Mouse (Mus musculus) urinary bladder, adult 2 months (tissue): ENCODE data around the gene Tmem266. TPM values are rescaled to one million over a fixed set of nuclear protein-coding genes. Genes with fewer than 3 reads are reported as not detected.

ENCODE experiments used
- DNase-seq: peaks from one replicate; pipeline ENCODE4 v3.0.0; 2022; ENCODE audit warnings: low spot score
- polyA plus RNA-seq: library from polyadenylated mRNA; depleted of rRNA; stranded (reverse); fragments of >200 nt; gene quantifications from 2 replicates; pipeline ENCODE4 v1.2.3, GENCODE M21; 2012

Gene Tmem266
- polyA plus RNA-seq, 1 experiment, result 0.40 TPM

DNA sequence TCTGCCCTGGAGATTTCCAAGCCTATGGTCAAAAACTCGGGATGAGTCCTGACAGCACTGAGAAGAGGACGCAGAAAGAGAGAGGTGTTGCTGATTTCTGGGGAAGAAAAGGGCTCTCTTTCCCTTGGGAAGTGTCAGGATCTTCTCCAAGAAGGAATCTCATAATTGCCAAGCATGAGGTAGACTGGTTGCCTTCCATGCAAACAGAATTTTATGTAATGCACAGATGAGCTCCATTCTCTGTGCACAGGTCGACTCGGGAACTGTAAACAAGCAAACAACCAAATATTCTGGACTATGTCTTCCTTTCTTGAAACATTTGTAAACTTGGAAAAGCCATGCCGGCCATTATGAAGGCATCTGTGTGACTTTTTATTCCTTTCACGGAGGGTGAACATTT lies 2.7 kb downstream of the Tmem266 start:
- DNase-seq, result no peak

DNA sequence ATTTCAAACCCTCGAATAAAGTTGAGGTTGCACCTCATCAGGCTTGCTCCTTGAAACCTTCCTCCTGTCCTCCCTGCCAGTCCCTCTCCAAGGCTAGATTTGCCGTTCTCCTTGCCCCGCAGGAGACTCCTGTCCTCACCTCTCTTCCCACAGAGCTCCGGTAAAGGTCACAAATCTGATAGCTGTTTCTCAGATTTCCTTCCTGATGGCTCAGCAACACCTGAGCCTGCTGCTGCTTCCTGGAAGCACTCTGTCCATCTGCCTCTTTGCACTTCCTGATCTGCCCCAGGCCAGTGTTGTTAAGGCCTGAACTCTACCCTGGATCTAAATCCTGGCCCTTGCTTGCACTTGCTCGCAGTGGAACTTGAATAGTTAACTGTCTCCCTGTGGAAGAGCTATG lies 5.8 kb downstream of the Tmem266 start:
- DNase-seq, result no peak

DNA sequence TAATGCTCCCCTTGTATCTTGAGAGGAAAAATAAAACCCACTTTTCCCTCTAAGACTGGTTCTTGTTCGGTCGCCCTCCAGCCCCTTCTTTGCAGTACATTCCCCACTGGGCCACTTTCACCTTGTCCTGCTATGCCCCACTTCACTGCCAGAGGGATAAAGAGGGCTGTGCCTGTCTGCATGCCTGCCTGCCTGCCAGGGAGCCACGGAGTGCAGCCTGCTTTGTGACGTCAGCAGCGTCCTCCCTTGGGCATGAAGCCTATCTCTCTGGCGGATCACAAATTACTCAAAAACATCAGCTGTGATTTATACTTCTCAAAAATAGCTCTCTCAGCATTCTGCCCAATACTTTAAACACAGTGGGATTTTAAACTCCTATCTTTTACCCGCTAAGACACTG lies 6.2 kb downstream of the Tmem266 start:
- peak; percentile 23 for DNase-seq

GRCm38 (mm10) chr9:55344165-55344564 lies 17.5 kb downstream of the Tmem266 start:
- DNase-seq, result no peak

DNA sequence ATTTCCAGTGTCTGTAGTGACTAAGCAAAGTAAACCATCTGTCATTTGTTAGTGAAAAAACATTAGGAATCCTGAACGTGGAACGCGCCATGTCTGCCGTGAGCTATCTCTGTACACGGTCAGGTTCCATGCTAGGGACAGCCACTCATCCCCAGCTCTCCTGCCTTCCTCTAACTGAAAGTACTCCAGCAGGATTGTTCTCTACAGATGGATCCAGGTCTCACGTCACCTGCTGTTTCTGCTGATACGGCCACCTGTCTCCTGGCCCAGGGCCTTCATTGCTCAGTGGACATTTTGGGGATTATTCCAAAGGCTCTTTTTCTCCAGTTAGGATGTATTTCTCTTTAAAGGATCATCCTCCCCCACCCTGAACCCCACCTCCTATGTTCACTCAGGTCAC lies 18.6 kb downstream of the Tmem266 start:
- DNase-seq, result no peak

- no peak for DNase-seq
Observed at GRCm38 (mm10) chr9:55348664-55349063, 22.0 kb downstream of the Tmem266 start.

DNA sequence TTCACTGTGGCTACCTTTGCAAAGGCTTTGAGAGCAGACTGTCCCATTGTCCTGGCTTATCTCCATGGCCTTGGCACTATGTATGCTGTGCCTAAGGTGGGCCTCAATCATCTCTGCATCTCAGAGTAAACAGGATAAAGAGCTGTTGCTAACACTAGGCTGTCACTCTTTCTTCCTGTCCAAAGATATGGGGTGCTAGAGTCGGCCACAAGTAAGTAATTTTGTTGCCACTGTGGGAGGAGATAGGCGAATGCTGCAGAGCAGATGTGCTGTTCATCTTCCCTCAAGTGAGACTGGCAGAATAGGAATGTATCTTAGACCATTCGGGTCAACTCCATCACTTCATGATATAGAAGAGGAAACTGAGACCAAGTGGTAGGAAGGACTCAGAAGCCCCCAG lies 28.0 kb downstream of the Tmem266 start:
- DNase-seq, result no peak

DNA sequence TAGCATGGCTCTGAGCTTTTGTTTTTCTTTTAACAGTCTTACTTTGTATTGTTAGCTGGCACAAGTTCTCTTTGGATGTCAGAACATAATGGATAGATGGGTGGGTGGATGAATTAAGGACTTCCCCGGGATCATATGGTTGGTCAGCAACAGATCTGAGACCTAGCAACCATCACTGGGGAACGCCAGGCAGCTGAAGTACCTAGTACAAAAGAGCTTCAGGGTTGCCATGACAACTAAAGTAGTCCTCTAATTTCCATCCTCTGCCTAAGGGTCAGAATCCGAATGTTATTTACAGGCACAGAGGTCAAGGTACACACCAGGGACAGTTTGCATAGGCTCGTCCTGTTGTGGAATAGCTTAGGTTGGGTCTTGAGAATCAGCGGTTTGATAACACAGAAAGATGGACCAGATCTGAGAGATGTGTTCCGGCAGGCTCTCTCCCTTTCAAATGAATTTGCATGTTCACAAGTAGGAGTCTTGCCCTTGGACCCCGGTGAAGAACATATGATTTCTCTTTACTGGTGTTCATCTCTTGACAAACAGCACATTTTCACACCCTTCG lies 28.6 kb downstream of the Tmem266 start:
- DNase-seq, result no peak

DNA sequence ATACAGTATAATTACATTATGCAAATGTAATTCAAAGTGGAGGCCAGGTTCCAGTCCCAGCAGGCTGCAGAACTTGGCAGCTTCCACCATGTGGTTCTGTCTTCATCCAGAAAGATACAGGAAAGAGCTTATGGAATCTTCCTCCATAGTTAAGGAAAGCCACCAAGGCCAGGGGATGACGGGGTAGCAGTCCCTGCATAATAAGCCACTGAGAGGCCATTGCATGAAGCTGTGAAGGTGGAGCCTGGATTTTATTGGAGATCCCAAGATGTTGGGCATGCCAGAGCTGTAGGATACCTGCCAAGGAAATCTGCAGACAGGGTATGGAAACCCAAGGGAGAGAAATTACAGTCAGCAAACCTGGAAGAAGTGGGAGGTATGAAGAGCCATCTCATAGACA lies 30.5 kb downstream of the Tmem266 start:
- no peak for DNase-seq

- no peak for DNase-seq
Observed at GRCm38 (mm10) chr9:55360372-55360771, 33.7 kb downstream of the Tmem266 start.

GRCm38 (mm10) chr9:55360861-55361260 lies 34.1 kb downstream of the Tmem266 start:
- DNase-seq, result no peak

DNA sequence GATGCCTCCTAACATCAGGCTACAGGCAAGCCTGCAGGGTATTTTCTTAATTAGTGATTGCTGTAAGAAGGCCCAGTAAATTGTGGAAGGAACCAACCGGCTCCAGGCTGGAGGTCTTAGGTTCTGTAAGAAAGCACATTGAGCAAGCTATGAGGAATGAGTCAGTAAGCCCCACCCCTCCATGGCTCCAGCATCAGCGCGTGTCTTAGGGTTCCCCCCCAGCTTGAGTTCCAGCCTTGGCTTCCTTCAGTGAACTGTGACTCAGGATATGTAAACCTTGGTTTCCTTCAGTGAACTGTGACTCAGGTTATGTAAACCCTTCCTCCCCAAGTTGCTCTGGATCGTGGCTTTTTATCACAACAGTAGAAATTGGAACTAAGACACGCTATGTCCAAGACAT lies 35.3 kb downstream of the Tmem266 start:
- DNase-seq, result no peak

- no peak for DNase-seq
Observed at GRCm38 (mm10) chr9:55363707-55364106, 37.0 kb downstream of the Tmem266 start.

DNA sequence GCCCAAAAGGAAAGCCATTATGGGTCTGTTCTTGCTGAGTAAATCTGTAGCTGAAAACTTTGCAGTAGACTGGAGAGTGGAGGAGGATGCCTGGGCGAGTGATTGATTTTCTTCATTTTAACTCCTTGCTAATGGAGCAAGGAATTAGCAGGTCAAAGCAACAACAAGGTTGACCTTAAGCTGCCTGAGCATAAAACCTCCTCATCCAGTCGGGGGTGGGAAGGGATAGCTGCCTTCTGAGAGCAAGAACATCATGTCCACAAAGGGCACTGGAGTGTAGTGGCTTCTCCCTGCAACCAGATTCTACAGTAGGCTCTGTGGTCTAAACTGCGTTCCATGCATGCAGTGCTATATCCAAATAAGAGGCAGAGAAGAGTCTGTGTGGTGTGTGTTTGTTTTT lies 41.3 kb downstream of the Tmem266 start:
- no peak for DNase-seq

- no peak for DNase-seq
Observed at GRCm38 (mm10) chr9:55371908-55372307, 45.2 kb downstream of the Tmem266 start.

DNA sequence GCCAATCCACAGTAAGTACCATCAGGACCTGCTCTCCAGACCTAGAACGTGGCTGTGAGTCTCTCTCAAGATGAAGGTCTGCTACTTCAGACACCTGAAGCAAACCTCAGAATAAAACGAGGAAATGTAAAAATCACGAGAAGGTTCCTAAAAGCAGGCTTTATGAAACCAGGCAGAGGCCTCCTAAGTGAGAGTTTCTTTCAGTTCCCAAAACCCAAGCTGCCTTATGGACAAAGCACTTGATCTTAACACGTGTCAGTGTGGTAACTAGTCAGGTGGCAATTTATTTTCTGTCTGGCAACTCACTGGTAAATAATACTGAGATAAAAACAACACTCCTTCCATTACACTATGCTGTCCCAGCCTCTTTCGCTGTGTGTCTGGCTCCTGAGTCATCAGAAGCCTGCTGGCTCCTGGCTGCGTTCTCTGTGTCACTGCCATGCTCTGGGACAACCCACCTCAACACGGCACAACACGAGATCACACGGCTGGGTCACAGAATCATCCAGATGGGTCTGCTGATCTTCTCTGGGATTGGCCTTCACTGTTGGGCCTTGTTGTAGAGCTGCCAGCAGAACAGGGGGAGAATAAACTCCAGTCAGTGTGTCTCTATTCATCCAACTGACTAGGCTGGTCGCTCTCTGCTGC lies 51.0 kb downstream of the Tmem266 start:
- no peak for DNase-seq

DNA sequence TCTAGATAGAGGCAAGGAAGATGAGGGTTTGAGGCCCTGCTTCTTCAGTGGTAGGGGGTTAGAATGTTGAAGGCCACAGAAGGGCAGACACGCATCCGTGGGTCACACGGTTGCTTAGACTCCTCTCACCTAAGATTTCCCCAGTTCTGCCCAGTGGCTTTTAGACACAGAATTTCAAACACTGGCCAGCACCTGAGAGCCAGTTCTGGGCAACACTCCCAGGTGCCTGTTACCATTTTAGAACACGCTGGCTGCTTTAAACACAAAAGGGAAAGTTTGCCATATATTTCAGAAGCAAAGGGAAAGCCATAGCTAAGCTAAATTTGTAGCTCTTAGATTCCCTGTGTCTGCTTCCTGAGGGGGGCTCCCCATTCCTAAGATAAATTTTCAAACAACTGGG lies 54.7 kb downstream of the Tmem266 start:
- DNase-seq, result no peak

GRCm38 (mm10) chr9:55382441-55382840 lies 55.7 kb downstream of the Tmem266 start:
- DNase-seq, result no peak

GRCm38 (mm10) chr9:55386117-55386516 lies 59.4 kb downstream of the Tmem266 start:
- DNase-seq, result no peak

GRCm38 (mm10) chr9:55387862-55388505 lies 61.3 kb downstream of the Tmem266 start:
- no peak for DNase-seq

DNA sequence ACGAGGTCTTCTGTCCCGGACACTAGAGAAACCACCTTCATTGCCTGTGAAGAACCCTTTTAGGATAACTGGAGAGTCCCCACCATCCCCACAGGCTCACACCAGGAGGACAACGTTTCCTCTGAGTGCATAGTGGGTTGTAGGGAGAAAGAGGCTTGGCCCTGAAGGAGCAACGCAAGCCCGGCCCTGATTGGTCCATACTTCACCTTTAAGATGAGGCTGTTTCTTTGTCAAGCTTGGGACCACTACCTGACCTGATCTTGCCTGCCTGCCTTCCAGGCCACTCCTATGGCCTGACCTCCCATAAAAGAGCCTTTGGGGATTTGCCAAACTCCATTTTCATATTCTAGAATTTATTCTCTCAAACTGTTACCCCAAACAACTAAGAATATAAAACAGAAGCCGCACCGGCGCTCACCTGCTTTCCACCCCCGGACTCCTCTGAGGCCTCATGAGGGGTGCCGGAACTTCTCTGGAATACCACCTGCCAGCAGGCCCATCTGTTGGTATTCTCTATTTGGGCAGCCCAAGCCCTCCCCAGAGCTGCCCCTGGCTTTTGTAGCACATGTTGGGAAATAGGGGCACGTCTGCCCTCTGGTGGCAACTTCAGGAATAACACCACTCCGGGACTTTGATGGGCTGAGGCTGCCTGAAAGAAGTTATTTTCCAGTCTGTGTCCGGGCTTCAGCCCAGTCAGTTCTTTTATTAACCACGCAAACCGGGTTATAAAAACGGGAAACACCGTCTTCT lies 65.4 kb downstream of the Tmem266 start:
- DNase-seq, result peak; percentile 57

- DNase-seq, result no peak
Observed at GRCm38 (mm10) chr9:55395650-55396049, 68.9 kb downstream of the Tmem266 start.
